Mouse (Mus musculus): Measurements from ENCODE around the gene Mysm1.

Gene Mysm1

DNA sequence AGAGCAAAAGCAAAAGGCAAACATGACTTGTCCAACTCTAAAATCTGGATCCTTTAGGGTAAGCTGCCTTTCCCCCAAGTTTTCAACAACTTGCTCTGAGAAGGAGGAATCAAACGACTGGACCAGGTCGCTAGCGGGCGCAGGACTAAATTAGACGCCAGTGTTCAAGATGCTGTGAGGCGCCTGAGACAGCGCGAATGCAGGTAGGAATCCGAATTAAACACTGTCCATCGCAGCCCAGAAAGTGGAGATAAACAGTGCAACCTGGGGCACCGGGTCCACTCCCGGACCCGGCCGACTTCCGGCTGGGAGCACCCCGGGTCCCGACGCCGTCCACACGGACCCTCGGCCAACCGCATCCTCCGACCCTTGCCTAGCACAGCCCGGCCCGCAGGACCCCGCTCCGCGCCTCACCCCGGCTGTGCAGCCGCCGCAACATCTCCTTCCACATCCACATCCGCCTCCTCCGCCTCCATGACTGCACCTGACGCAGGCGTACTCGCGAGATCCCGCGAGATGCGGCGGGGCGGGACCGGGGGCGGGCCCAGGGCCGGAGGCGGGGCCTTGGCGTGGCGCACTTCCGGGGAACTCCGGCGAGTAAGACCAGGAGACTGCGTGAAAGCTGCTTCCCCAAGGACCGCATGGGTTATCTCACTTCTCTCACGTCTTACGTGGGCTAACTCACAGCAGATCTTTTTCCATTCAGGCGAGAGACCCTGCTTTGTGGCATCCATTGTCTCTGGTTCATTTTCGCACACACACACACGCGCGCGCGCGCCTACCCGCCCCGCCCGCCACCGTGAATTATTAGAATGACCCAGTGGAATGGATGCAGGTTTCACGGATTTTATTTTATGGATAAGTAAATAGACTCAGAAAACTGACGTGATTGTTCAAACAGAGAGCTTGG is at the start of gene Mysm1:
Mysm1 (minus strand) TSS at position 511 of the 910 bp plus-strand sequence.
- in situ Hi-C loops (cut with MboI; ENCODE audit: low pct_unique_long_range_greater_than_20kb in 1 of 2, low sequenced_read_pairs in 2 of 2, unreplicated experiment in 1 of 2) = no loop called here

DNA sequence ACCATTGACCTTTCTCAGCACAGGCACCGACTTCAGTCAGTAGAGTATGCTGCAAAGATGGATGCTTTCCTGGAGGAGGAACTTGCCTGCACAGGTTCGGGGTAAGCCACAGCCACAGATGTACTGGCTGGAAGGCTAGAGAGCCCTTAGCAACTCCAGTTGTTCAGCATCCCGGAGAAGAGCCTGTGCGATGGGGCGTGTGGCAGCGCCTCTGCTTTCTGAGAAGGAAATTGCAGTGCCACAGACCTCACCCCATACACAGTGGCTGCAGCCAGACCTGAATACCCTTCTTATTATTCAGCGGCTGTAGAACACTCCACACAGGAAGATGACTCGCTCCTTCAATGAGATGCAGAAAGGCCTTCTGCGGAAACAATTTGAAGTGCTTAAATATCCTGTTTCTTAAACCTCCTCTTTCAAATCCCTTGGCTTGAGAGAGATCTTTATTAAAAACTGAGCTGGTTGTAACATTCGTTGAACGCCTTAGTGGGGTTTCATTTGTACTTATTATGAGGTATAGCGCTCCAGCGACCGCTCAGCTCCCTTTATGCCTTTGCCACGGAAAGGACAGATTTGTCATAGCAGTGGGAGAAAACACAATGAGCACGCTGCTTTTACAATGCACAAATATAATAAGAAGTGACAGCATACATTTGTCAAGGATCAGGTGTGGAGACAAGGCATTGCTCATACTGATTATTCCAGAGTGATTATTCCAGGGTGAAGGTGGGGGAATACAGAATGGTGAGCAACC is 47.1 kb upstream of the Mysm1 start:
- in situ Hi-C loops (cut with MboI; ENCODE audit: low pct_unique_long_range_greater_than_20kb in 1 of 2, low sequenced_read_pairs in 2 of 2, unreplicated experiment in 1 of 2) = no loop called here

DNA sequence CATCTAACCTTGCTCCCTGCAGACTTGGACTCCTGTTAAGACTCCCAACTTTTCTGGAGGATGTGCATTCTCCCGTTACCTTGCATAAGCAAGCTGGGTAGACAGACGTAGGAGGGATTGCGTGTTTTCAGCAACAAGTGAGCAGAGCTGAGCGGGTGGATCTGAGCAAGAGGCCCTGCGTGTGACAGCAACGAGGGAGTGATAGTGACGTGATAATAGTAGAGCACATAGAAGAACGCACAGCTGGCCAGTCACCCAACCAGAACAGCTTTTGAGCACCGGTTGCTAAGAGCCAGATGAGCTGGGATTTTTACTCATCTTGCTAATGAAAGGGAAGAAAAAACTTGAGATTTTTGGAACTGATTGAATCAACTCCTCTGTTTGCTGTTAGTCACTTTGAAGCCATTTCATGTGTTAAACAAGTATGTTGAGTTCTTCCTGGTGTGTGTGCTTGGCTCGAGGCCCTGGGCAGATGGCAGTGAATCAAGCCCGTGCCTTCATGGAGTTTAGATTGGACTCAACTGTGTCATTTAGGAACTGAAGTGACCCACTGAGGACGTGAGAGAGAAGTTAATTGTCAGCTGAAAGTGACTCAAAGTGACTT is 44.6 kb upstream of the Mysm1 start:
- in situ Hi-C loops (cut with MboI; ENCODE audit: low pct_unique_long_range_greater_than_20kb in 1 of 2, low sequenced_read_pairs in 2 of 2, unreplicated experiment in 1 of 2) = loop anchor here in 1 of 2 experiments (25.0 kb wide), 2 partner anchors 539 to 889 kb away; partner anchors contain the start of gene Fggy

DNA sequence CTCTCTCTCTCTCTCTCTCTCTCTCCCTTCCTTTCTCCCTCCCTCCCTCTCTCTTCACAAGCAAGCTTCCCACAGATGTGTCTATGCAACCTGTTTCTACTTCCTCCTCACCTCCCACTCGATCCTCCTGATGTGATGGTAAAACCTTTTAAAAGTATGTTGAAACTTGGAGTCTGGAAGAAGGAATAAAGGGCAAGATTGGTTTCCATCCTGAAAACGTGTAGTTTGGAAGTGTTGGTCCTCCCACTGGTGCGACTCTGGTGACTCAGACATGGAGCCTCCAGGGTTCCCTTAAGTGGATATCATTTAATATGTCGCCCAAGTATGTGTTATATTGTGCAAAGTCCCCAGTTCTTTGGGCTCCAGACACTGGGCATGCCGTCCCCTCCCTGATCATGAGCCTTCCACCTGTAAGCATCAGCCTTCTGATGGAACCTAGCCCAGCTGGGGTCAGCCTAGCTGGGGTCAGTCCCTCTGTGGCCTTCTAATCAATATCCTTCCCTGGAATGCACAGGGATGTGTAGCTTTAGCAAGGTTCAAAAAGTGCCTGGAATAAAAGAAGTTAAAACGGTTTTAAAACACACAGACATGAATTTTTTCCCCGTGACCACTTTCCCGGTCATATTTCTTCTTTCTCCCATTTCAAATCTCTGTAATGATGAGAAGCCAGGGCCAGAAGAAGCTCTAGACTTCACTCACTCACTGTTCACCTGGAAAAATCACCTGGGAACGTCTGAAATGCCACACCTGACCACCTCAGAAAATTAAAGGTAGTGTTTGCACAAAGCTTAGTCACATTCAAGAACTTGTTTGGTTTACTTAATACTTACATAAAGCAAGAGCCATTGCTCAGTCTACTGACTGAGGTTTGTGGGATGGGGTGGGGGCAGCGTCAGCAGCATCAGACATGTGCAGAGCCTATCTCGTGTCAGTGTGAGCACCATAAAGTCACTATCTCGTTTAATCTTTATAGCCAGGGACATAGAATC is 43.0 kb upstream of the Mysm1 start:
- in situ Hi-C loops (cut with MboI; ENCODE audit: low pct_unique_long_range_greater_than_20kb in 1 of 2, low sequenced_read_pairs in 2 of 2, unreplicated experiment in 1 of 2) = loop anchor here in 1 of 2 experiments (25.0 kb wide), 2 partner anchors 540 to 890 kb away; partner anchors contain the start of gene Fggy

DNA sequence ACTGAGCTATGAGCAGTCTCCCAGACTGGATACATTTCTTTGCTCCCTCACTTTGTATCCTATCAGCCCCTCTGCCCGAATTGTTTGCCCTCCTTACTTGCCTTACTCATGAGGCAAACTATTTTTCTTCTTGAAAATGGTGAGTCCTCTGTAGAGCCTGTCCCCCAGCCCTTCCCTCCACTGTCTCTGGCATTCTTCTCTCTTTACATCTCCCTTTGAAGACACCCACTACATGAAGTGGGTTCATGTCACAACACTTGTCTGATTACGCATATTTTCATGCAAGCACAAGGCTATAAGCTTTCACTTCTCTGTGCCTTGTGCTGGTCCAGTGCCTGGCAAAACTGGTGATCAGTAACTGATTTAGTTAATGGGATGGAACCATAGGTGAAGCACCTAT is 41.3 kb upstream of the Mysm1 start:
- in situ Hi-C loops (cut with MboI; ENCODE audit: low pct_unique_long_range_greater_than_20kb in 1 of 2, low sequenced_read_pairs in 2 of 2, unreplicated experiment in 1 of 2) = loop anchor here in 1 of 2 experiments (25.0 kb wide), 2 partner anchors 542 to 892 kb away; partner anchors contain the start of gene Fggy

DNA sequence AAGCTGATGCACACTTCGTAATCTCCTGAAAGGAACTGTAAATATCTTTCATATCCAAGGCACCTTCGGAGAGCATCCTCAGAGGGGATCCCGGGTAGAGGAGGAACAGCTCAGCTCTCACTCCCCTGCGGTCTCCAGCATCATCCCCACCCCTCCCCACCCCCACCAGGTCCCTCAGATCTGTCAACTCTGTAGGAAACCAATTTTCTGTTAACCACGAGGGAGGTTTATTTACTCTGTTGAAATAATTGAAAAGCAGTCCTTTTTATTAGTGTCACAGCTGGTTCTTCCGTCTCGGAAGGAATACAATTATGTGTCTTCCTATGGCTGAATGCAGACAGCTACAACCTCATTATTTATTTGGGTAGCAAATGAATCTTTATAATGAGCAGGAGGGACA is 39.3 kb upstream of the Mysm1 start:
- in situ Hi-C loops (cut with MboI; ENCODE audit: low pct_unique_long_range_greater_than_20kb in 1 of 2, low sequenced_read_pairs in 2 of 2, unreplicated experiment in 1 of 2) = loop anchor here in 1 of 2 experiments (25.0 kb wide), 2 partner anchors 544 to 894 kb away; partner anchors contain the start of gene Fggy

DNA sequence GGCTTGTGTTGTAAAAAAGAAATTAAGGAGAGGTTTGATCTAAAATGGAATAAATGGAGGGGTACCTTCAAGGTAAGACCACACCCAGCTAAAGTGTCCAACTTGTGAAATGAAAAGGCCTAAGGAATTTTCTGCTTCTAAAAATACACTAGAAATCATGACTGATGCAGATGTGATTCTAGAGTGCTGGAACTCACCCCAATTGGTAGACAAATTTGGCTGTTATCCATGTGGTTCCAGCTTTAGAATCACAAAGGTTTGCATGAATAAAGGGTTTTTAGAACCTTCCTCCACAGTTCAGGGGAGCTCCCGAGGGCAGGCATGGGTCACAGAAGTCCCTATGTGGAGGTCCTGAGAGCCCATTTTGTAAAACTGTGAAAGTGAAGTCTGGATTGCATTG is 33.8 kb upstream of the Mysm1 start:
- in situ Hi-C loops (cut with MboI; ENCODE audit: low pct_unique_long_range_greater_than_20kb in 1 of 2, low sequenced_read_pairs in 2 of 2, unreplicated experiment in 1 of 2) = loop anchor here in 1 of 2 experiments (25.0 kb wide), 2 partner anchors 550 to 900 kb away; partner anchors contain the start of gene Fggy

DNA sequence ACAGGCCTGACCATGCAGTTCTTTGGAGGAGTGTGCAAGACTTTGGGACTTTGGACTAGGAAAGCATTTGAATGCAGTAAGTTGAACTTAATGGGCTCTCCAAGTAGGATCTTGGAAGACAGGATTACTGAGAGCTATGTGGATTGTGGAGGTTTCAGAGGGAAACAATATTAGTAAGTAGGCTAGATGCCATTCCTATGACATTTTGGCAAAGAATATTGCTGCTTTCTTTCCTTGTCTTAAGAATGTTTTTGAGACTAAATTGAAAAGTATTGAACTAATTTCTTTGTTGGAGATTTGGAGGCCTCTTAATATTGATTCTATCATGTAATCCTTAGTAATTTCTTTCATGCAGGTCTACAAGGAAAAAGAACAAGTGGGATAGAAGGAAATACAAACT is 33.4 kb upstream of the Mysm1 start:
- in situ Hi-C loops (cut with MboI; ENCODE audit: low pct_unique_long_range_greater_than_20kb in 1 of 2, low sequenced_read_pairs in 2 of 2, unreplicated experiment in 1 of 2) = loop anchor here in 1 of 2 experiments (25.0 kb wide), 2 partner anchors 550 to 900 kb away; partner anchors contain the start of gene Fggy

DNA sequence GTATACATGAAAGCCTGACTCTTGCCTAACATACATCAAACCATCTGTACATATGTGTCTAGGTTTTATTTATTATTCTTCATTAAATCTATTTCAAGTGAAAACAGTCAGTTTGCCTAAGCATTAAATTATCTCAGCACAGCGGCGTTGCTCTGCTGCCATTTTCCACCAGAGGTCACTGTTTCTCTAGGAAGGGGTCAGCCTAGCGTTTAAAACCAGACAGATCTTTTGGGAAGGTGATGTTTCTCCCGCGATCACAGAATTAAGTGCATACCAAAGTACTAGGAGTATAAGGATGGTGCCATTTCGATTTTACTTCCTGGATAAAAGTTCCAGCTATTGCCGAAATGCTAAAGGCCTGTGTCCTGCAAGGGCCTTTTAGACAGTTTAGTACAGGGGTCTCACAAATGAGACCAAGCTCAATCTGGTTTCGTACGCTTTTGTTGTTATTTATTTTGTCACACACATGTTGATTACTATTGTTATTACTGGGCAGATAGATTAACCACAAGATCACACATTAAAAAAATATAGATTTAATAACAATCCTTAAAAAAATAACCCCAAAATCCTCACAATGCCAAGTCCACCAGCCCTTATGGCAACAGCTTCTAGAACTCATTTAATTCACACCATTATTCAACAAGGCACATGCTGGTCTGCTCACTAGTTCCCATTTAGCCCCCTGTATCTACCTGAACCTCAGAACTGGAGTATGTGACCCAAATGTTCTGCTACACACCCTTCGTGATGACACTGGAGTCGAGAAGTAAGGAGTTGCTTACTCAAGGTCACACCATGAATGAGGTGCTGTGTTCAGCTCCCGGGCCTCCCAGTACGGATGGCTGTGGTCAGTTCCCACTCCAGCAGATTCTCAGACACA is 29.5 kb upstream of the Mysm1 start:
- in situ Hi-C loops (cut with MboI; ENCODE audit: low pct_unique_long_range_greater_than_20kb in 1 of 2, low sequenced_read_pairs in 2 of 2, unreplicated experiment in 1 of 2) = loop anchor here in 1 of 2 experiments (25.0 kb wide), 2 partner anchors 554 to 904 kb away; partner anchors contain the start of gene Fggy

DNA sequence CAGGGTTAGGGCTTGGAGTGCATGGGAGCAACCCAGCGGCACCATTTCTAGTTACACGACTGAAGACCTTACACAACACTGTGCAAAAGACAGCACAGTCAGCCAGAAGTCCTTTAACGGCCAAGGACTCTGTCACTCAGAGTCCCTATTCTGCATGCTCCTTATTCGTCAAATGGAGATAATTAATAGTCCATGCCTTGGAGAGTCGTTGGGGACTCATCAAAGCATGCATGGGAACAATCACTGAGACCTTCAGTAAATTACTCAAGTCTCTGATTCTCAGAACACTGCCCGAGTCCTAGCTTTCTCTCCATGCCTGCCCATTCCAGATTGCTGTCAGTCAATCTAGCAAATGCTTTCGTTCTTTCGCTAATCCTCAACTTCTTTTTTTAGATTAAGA is 28.9 kb upstream of the Mysm1 start:
- in situ Hi-C loops (cut with MboI; ENCODE audit: low pct_unique_long_range_greater_than_20kb in 1 of 2, low sequenced_read_pairs in 2 of 2, unreplicated experiment in 1 of 2) = loop anchor here in 1 of 2 experiments (25.0 kb wide), 2 partner anchors 555 to 905 kb away; partner anchors contain the start of gene Fggy

DNA sequence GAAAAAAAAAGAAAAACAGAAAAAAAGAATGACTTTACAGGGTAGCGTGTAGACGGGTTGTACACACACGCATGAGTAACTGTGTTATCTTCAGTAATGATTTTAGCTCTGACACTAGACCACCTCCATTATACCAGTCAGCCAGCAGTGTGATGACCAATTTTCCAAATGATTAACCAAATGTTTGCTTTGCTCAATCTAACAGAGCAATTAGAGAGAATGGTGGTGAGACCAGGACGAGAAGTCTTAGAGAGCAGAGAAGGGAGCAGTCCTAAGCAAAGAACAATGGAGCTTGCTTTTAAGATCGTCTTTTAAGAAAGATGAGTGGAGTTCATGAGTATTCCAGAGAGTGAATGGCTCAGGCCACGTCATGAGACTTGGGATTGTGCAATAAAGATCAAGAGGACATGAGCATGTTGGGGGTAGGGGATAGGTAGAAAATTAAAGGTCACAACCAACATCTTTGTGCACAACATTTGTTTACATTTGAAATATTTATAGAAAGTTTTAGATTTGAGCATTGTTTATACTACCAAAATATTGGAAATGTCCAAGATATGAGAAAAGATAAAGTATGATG is 26.4 kb upstream of the Mysm1 start:
- in situ Hi-C loops (cut with MboI; ENCODE audit: low pct_unique_long_range_greater_than_20kb in 1 of 2, low sequenced_read_pairs in 2 of 2, unreplicated experiment in 1 of 2) = loop anchor here in 1 of 2 experiments (25.0 kb wide), 2 partner anchors 557 to 907 kb away; partner anchors contain the start of gene Fggy

DNA sequence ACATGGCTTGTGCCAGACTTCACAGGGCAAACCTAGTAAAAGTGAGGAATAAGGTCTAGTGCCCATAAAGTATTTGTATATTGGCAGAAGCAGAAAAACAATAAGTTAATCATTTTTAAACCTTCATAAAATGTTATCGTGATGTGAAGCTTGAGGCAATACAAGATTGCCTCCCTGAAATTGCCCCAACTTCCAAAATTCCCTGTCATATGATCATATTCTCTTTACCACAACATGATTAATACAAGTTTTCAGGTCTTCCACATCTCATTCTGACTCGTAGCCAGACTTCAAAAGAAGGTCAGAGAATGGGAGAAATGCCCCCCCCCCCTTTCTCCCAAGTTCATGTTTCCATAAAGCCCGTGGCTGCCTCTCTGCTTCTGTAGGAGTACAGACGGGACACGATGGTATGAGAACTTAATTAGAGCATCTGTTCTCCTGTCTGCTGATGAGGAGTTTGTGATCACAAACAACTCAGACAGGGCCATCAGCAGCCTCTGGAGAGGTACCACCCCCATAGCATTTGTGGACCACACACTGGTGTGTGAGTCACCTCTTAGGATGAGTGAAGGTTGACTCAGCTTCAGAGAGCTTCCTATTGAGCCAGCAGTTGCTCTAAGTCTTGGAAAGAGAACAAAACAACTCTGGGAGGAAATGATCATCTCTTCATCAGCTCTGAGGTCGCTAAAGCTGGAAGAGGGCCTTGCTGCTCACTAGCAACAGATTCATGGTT is 22.3 kb upstream of the Mysm1 start:
- in situ Hi-C loops (cut with MboI; ENCODE audit: low pct_unique_long_range_greater_than_20kb in 1 of 2, low sequenced_read_pairs in 2 of 2, unreplicated experiment in 1 of 2) = loop anchor here in 1 of 2 experiments (25.0 kb wide), 2 partner anchors 561 to 911 kb away; partner anchors contain the start of gene Fggy

DNA sequence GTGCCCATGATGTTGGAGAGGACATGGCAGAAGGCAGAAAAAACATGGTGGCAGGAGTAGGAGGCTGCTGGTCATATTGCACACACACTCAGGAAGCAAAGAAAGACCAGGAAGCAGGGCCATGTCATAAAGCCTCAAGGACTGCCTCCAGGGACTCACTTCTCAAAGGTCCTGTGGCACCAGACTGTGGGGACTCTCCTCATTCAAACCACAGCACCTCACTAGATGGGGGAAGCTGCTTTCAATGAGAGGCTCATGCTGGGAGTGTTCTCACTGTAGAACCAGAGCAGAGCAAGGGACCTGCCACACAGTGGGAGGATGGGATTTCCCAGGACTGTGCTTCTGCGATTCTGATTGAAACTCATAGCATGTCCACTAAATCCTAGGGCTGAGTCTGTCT is 21.2 kb upstream of the Mysm1 start:
- in situ Hi-C loops (cut with MboI; ENCODE audit: low pct_unique_long_range_greater_than_20kb in 1 of 2, low sequenced_read_pairs in 2 of 2, unreplicated experiment in 1 of 2) = loop anchor here in 1 of 2 experiments (25.0 kb wide), 2 partner anchors 562 to 912 kb away; partner anchors contain the start of gene Fggy

DNA sequence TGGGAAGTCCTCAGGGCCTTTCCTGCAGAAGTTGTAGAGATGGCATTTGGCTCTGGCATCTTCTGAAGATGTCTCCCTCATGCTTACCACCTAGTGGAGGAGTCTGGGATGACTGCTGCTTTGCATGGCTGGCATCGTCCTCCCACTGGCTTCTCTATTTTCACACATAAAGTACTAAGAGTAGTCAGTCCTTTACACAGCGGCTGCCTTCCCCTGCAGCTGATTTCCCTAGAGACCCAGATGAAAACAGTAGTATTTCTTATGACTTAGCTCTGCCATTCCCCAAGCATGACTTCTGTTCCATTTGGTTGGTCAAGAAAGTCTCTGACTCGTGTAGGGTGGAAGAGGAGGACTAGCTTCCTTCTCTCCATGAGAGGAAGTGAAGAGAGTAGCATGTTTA is 20.3 kb upstream of the Mysm1 start:
- in situ Hi-C loops (cut with MboI; ENCODE audit: low pct_unique_long_range_greater_than_20kb in 1 of 2, low sequenced_read_pairs in 2 of 2, unreplicated experiment in 1 of 2) = no loop called here

DNA sequence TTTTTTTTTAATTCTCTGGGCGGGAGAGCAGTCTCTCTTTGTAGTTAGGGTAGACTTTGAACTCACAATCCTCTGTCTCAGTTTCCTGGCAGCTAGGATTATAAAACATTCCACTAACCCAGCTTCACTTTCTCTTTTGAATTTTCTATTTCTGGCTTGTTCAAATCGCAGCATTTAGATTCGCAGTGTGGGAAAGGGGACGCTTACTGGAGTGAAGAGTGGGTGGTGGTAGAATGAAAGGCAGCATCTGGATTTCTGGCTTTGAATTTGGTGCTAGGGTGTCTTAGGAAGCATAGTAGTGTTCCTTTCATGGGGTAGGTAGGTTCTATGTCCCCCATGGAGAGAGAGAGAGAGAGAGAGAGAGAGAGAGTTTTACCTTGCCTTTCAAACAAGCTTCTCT is 17.0 kb upstream of the Mysm1 start:
- in situ Hi-C loops (cut with MboI; ENCODE audit: low pct_unique_long_range_greater_than_20kb in 1 of 2, low sequenced_read_pairs in 2 of 2, unreplicated experiment in 1 of 2) = no loop called here
